Mouse (Mus musculus) thymus, postnatal 14 days (tissue): ENCODE data around the gene Fam122a.

Experiments
- DNase-seq: peaks from one replicate; pipeline ENCODE4 v3.0.0; 2021

Gene Fam122a

GRCm38 (mm10) chr19:24426759-24427181, 50.4 kb downstream of the Fam122a start:
- DNase-seq = no peak
